Mouse (Mus musculus): ENCODE results near the gene Gm49416.

- TF ChIP-seq EP300 (IDR thresholded peaks at IDR 0.05), result no peak
- no peak for TF ChIP-seq CTCF (IDR thresholded peaks at IDR 0.05)
Observed at GRCm38 (mm10) chr19:8899079-8899478, 10.4 kb downstream of the Gm49416 start.

All from lung, postnatal 0 days (tissue).